Mouse (Mus musculus) thymus, adult 2 months (tissue): Measurements from ENCODE around the gene Dars.

Experiments
- CTCF ChIP-seq: fragments of 200-500 bp; IDR thresholded peaks from 2 replicates; pipeline ENCODE4 v1.5.1; 2012; ENCODE audit warnings: mild to moderate bottlenecking, control low read depth, low read length, moderate library complexity, borderline replicate concordance; ENCODE audit not compliant: control insufficient read depth, poor library complexity, insufficient read depth; ENCODE audit errors: extremely low read depth
- POLR2A ChIP-seq: fragments of 200-500 bp; IDR thresholded peaks from 2 replicates; pipeline ENCODE4 v1.6.1; 2012; ENCODE audit warnings: mild to moderate bottlenecking, low read length, control low read depth, moderate library complexity; ENCODE audit not compliant: control insufficient read depth, poor library complexity, insufficient read depth; ENCODE audit errors: extremely low read depth

DNA sequence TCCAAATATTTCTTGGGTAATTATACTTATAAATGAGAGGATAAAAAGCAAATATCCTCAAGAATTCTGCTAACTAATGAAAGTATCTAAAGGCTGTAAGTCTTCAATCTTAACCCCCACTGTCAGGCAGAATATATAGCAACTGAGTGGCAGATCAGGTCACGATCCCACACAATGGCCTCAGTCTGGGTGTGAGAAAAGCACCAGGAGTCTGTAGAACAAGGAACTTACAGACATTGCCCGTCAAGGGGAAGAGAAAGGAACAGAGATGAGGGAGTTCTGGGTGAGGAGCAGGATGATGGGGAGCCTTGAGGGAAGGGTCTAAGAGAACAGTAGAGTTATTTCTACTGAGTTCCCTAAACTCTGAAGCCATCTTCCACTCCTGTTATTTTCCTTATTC is 16.2 kb downstream of the Dars start:
- no peak for TF ChIP-seq POLR2A
- no peak for TF ChIP-seq CTCF
